Mouse (Mus musculus): ENCODE measurements around the gene Atp1a2. TPM values are rescaled to one million over a fixed set of nuclear protein-coding genes. Genes with fewer than 3 reads are reported as not detected.

Gene Atp1a2
- polyA plus RNA-seq, 1 experiment from 2014 or later = 7.0 TPM

DNA sequence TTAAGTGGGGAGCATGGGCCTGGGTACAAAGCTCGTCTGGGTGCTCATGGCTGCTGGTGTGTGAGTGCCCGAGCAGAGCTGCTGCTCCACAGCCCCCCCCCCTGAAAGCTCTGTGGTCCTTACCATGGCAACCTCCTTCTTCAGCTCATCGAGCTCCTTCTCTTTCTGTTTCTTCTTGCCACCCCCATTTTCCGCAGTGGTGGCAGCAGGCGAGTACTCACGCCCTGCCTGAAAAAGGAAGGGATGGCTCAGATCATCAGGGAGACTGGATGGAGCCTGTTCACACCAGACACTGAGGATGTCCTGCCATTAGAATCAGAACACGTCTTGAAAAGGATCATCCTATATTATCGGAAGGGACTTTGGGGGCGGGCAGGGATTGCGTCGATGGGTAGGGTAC lies 4.4 kb downstream of the Atp1a2 start:
- H3K27ac ChIP-seq (ENCODE audit: low read depth, low read length) = no peak overlapping the region
- H3K9me3 ChIP-seq (replicated peaks; ENCODE audit: control insufficient read depth, low read length) = no peaks in the 10 kb centered on the region
- peaks cover 4% of the 10 kb centered on the region; the same call in 1 of the 2 replicates for H3K36me3 ChIP-seq (ENCODE audit: control insufficient read depth, insufficient read depth, low read length)
- no peaks in the 10 kb centered on the region for H3K27me3 ChIP-seq (ENCODE audit: control insufficient read depth, insufficient read depth, low read length)
- no peak overlapping the region for H3K9ac ChIP-seq (ENCODE audit: low read depth, low read length)
- no peak for ATAC-seq (replicated peaks; ENCODE audit: insufficient number of reproducible peaks, low FRiP score, low TSS enrichment)
- no peak overlapping the region for H3K4me2 ChIP-seq
- no peak overlapping the region for H3K4me3 ChIP-seq (ENCODE audit: low read depth, low read length)
- WGBS (ENCODE audit: insufficient replicate concordance) = 79% methylated on average over 11 of the region's 11 CpGs
- H3K4me1 ChIP-seq (ENCODE audit: control insufficient read depth, insufficient read depth, low read length) = peaks cover 25% of the 10 kb centered on the region

- Histone ChIP-seq H3K27me3 (ENCODE audit: control insufficient read depth, insufficient read depth, low read length) (no peaks in the 10 kb centered on the region), H3K4me2 (no peak overlapping the region), H3K4me1 (ENCODE audit: control insufficient read depth, insufficient read depth, low read length) (peaks cover 19% of the 10 kb centered on the region), H3K36me3 (ENCODE audit: control insufficient read depth, insufficient read depth, low read length) (peaks cover 4% of the 10 kb centered on the region; the same call in 1 of the 2 replicates), H3K4me3 (ENCODE audit: low read depth, low read length) (no peak overlapping the region), H3K9me3 (replicated peaks; ENCODE audit: control insufficient read depth, low read length) (no peaks in the 10 kb centered on the region), H3K27ac (ENCODE audit: low read depth, low read length) (no peak overlapping the region), H3K9ac (ENCODE audit: low read depth, low read length) (no peak overlapping the region)
- WGBS (ENCODE audit: insufficient replicate concordance) = 88% methylated on average over 2 of the region's 2 CpGs
- no peak for ATAC-seq (replicated peaks; ENCODE audit: insufficient number of reproducible peaks, low FRiP score, low TSS enrichment)
These were observed 5.0 kb downstream of the Atp1a2 start for GRCm38 (mm10) chr1:172292880-172293279.

- no peak for ATAC-seq (replicated peaks; ENCODE audit: insufficient number of reproducible peaks, low FRiP score, low TSS enrichment)
- Histone ChIP-seq H3K9me3 (replicated peaks; ENCODE audit: control insufficient read depth, low read length) (no peaks in the 10 kb centered on the region), H3K36me3 (ENCODE audit: control insufficient read depth, insufficient read depth, low read length) (peaks cover 6% of the 10 kb centered on the region), H3K4me1 (ENCODE audit: control insufficient read depth, insufficient read depth, low read length) (no peaks in the 10 kb centered on the region), H3K9ac (ENCODE audit: low read depth, low read length) (no peak overlapping the region), H3K27ac (ENCODE audit: low read depth, low read length) (no peak overlapping the region), H3K4me3 (ENCODE audit: low read depth, low read length) (no peak overlapping the region), H3K4me2 (no peak overlapping the region), H3K27me3 (ENCODE audit: control insufficient read depth, insufficient read depth, low read length) (no peaks in the 10 kb centered on the region)
- WGBS (ENCODE audit: insufficient replicate concordance) = 73% methylated on average over 3 of the region's 3 CpGs
These were observed 8.3 kb downstream of the Atp1a2 start for GRCm38 (mm10) chr1:172289617-172289946.

DNA sequence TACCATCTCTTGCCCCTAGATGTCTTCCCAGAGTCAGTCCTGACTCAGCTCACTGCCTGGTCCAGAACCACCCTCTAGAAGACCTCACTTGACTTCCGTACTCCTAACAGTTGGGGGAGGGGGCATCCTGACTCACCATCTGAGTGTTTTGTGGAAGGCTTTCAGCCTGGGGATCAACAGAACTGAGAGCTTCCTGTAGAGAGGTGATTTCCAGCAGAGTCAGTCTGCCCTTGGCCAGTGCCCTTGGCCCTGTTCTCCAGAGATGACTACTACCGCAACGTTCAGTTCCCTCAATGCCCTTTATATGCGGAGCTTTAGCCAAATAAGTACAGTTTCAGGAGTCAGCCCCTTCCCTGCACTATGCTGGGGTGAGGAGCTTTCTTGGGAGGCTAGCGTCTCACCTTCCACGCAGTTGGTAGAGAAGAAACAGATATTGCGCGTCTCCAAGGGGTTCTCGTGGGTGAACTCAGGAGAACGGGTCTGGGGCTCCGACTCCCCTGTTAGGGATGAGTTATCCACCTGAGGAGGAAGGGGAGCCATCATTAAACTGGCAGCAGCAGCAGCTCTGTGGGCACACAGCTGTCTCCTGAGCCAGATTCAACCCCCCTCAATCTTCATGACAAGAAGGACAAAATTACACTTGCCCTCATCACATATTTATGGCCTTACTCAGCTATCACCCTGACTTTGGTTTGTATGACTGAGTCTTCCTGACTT lies 8.8 kb downstream of the Atp1a2 start:
- Histone ChIP-seq H3K9me3 (replicated peaks; ENCODE audit: control insufficient read depth, low read length) (no peaks in the 10 kb centered on the region), H3K4me3 (ENCODE audit: low read depth, low read length) (no peak overlapping the region), H3K27ac (ENCODE audit: low read depth, low read length) (no peak overlapping the region), H3K4me2 (no peak overlapping the region), H3K9ac (ENCODE audit: low read depth, low read length) (no peak overlapping the region), H3K4me1 (ENCODE audit: control insufficient read depth, insufficient read depth, low read length) (no peaks in the 10 kb centered on the region), H3K36me3 (ENCODE audit: control insufficient read depth, insufficient read depth, low read length) (peaks cover 6% of the 10 kb centered on the region), H3K27me3 (ENCODE audit: control insufficient read depth, insufficient read depth, low read length) (no peaks in the 10 kb centered on the region)
- 87% methylated on average over 11 of the region's 11 CpGs for WGBS (ENCODE audit: insufficient replicate concordance)
- no peak for ATAC-seq (replicated peaks; ENCODE audit: insufficient number of reproducible peaks, low FRiP score, low TSS enrichment)

DNA sequence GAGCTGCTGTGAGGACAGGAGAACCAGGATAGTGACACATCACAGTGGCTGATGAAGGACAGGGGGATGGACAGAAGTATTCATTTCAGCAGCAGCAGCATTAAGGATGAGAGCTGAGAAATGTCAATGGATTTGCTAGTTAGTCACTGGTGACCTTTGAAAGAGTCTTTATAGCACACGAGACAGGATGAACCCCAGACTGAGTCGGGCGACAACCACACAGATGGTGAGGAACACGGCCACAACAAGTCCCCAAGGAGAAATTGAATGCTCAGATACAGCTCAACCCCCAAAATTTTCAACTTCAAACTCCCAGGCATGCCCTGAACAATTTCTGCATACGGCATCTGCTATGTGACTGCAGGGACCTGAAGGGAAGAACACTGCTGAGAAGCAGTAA lies 11.1 kb downstream of the Atp1a2 start:
- ATAC-seq (replicated peaks; ENCODE audit: insufficient number of reproducible peaks, low FRiP score, low TSS enrichment) = no peak
- no peak overlapping the region for H3K4me2 ChIP-seq
- no peaks in the 10 kb centered on the region for H3K27me3 ChIP-seq (ENCODE audit: control insufficient read depth, insufficient read depth, low read length)
- H3K27ac ChIP-seq (ENCODE audit: low read depth, low read length) = no peak overlapping the region
- no peaks in the 10 kb centered on the region for H3K9me3 ChIP-seq (replicated peaks; ENCODE audit: control insufficient read depth, low read length)
- no peak overlapping the region for H3K4me3 ChIP-seq (ENCODE audit: low read depth, low read length)
- H3K4me1 ChIP-seq (ENCODE audit: control insufficient read depth, insufficient read depth, low read length) = no peaks in the 10 kb centered on the region
- peaks cover 6% of the 10 kb centered on the region for H3K36me3 ChIP-seq (ENCODE audit: control insufficient read depth, insufficient read depth, low read length)
- 90% methylated on average over 5 of the region's 5 CpGs for WGBS (ENCODE audit: insufficient replicate concordance)
- no peak overlapping the region for H3K9ac ChIP-seq (ENCODE audit: low read depth, low read length)

DNA sequence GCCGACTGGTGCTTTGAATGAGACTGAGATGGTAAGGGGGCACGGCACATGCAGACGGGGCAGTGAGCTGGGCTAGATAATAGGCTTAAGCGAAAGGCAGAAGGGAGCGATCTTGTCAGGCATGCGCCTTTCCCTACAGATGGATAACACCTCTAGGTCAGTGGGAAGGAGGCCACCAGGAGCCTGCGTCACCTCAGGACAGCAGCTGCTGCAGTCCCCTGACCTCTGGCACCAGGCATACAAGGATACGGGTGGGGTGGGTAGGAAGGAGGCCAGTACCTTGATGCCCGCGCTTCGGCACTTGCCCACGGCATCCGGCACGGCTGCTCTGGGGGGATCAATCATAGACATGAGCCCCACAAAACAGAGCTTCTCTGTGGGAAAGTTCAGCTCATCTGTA lies 13.6 kb downstream of the Atp1a2 start:
- 77% methylated on average over 14 of the region's 14 CpGs for WGBS (ENCODE audit: insufficient replicate concordance)
- Histone ChIP-seq H3K9me3 (replicated peaks; ENCODE audit: control insufficient read depth, low read length) (no peaks in the 10 kb centered on the region), H3K27me3 (ENCODE audit: control insufficient read depth, insufficient read depth, low read length) (no peaks in the 10 kb centered on the region), H3K4me3 (ENCODE audit: low read depth, low read length) (no peak overlapping the region), H3K9ac (ENCODE audit: low read depth, low read length) (no peak overlapping the region), H3K36me3 (ENCODE audit: control insufficient read depth, insufficient read depth, low read length) (peaks cover 6% of the 10 kb centered on the region), H3K27ac (ENCODE audit: low read depth, low read length) (no peak overlapping the region), H3K4me1 (ENCODE audit: control insufficient read depth, insufficient read depth, low read length) (no peaks in the 10 kb centered on the region), H3K4me2 (no peak overlapping the region)
- ATAC-seq (replicated peaks; ENCODE audit: insufficient number of reproducible peaks, low FRiP score, low TSS enrichment) = no peak

DNA sequence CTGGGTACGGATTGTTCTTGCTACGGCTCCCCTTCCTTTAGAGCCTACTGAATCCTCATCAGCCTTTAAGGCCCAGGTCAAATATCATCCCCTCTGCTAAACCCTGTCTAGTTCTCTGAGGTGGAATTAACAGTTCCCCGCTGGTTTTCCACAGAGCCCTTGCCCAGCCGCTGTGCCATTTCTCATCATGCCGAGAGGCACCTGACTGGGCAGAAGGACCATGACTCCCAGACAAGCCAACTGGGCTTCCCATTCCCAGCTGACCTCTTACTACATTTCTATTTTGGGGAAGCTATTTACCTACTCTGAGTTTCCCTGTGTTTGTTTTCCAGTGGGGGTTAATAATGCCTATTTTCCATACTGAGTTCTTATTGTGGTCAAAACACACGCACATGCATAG lies 14.8 kb downstream of the Atp1a2 start:
- Histone ChIP-seq H3K27me3 (ENCODE audit: control insufficient read depth, insufficient read depth, low read length) (no peaks in the 10 kb centered on the region), H3K27ac (ENCODE audit: low read depth, low read length) (no peak overlapping the region), H3K9ac (ENCODE audit: low read depth, low read length) (no peak overlapping the region), H3K4me3 (ENCODE audit: low read depth, low read length) (no peak overlapping the region), H3K4me2 (no peak overlapping the region), H3K36me3 (ENCODE audit: control insufficient read depth, insufficient read depth, low read length) (peaks cover 2% of the 10 kb centered on the region), H3K4me1 (ENCODE audit: control insufficient read depth, insufficient read depth, low read length) (peaks cover 7% of the 10 kb centered on the region; the same call in 1 of the 2 replicates), H3K9me3 (replicated peaks; ENCODE audit: control insufficient read depth, low read length) (no peaks in the 10 kb centered on the region)
- no peak for ATAC-seq (replicated peaks; ENCODE audit: insufficient number of reproducible peaks, low FRiP score, low TSS enrichment)
- 88% methylated on average over 6 of the region's 6 CpGs for WGBS (ENCODE audit: insufficient replicate concordance)

- Histone ChIP-seq H3K36me3 (ENCODE audit: control insufficient read depth, insufficient read depth, low read length) (peaks cover 2% of the 10 kb centered on the region), H3K4me3 (ENCODE audit: low read depth, low read length) (no peak overlapping the region), H3K27me3 (ENCODE audit: control insufficient read depth, insufficient read depth, low read length) (no peaks in the 10 kb centered on the region), H3K27ac (ENCODE audit: low read depth, low read length) (no peak overlapping the region), H3K4me2 (no peak overlapping the region), H3K9ac (ENCODE audit: low read depth, low read length) (no peak overlapping the region), H3K9me3 (replicated peaks; ENCODE audit: control insufficient read depth, low read length) (no peaks in the 10 kb centered on the region), H3K4me1 (ENCODE audit: control insufficient read depth, insufficient read depth, low read length) (peaks cover 7% of the 10 kb centered on the region; the same call in 1 of the 2 replicates)
- 75% methylated on average over 10 of the region's 10 CpGs for WGBS (ENCODE audit: insufficient replicate concordance)
- ATAC-seq (replicated peaks; ENCODE audit: insufficient number of reproducible peaks, low FRiP score, low TSS enrichment) = no peak
These were observed 16.2 kb downstream of the Atp1a2 start for GRCm38 (mm10) chr1:172281522-172282254.
